Mouse (Mus musculus) adrenal gland, adult 8-10 months (tissue): ENCODE measurements around the gene Tagln3. TPM values are rescaled to one million over a fixed set of nuclear protein-coding genes. Genes with fewer than 3 reads are reported as not detected.

Source experiments
- total RNA-seq, 4 experiments: library from RNA; stranded (reverse); gene quantifications; 2 replicates each; pipeline ENCODE4 v1.2.4; 2022

Gene Tagln3
- total RNA-seq, 4 experiments from 2014 or later: 3.1 to 6.7 (median 4.3) TPM

Other genes with a start within 250 kb of the Tagln3 start
- under 1 TPM in 3 of 4 experiments, not detected in 1; 0.21 to 0.28 (median 0.24) TPM for gene Gm609, start 231.6 kb downstream of the Tagln3 start, total RNA-seq
- not detected for gene Gm17783, start 192.6 kb downstream of the Tagln3 start, total RNA-seq
- not detected for gene Slc9c1, start 189.3 kb downstream of the Tagln3 start, total RNA-seq
- under 1 TPM; 0.07 to 0.32 (median 0.21) TPM for gene Gcsam, start 114.2 kb downstream of the Tagln3 start, total RNA-seq
- under 1 TPM; 0.14 to 0.65 (median 0.35) TPM for gene BC016579, start 70.5 kb downstream of the Tagln3 start, total RNA-seq
- 1 to 10 TPM in 1 of 4 experiments, under 1 TPM in 3; 0.40 to 2.0 (median 0.66) TPM for gene Tmprss7, start 30.9 kb downstream of the Tagln3 start, total RNA-seq
- 10 to 100 TPM; 25.4 to 38.1 (median 27.0) TPM for gene Abhd10, start 18.3 kb upstream of the Tagln3 start, total RNA-seq
- 10 to 100 TPM; 29.4 to 56.4 (median 41.4) TPM for gene Phldb2, start 229.0 kb upstream of the Tagln3 start, total RNA-seq